Mouse (Mus musculus): ENCODE measurements around the gene Ocln.
"Not testable (repeated sequence)": the region's sequence is repeated elsewhere in the genome, so short reads cannot be mapped to it uniquely, and the experiment has no call there.

Gene Ocln

DNA sequence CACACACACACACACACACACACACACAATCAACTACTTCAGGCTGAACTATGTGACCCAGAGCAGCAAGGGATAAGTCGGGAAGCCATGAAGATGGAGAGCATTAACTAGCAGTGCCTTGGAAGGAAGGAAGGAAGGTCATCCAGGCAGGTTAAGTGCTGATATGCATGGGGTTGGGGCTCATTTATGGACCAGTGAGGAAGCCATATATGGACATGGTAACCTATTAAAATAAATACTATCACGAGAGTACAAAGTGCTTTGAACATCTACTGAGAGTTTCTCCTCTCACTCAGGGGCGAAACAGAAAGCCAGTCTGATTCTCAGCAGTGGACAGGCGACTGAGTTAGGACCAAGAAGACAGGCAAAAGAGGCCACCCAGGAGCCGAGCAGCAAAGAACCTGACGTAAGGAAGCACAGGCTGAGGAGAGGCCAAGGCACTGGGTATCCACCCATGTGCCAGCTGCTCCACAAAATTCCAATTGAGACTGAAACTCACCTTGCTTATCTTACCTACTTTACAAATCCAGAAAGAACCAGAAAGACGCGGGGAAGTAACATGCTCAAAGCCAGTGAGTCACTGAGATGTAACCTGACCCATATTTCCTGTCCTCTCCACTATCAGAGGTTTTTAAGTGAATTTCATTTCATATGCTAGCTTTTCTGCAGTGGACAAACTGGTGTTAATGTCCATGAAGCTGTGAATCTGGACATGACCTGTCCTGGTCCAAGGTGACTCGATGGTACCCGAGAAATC, 9.3 kb downstream of the Ocln start:
- DNase-seq (ENCODE audit: low spot score in 2 of 2): no peak

DNA sequence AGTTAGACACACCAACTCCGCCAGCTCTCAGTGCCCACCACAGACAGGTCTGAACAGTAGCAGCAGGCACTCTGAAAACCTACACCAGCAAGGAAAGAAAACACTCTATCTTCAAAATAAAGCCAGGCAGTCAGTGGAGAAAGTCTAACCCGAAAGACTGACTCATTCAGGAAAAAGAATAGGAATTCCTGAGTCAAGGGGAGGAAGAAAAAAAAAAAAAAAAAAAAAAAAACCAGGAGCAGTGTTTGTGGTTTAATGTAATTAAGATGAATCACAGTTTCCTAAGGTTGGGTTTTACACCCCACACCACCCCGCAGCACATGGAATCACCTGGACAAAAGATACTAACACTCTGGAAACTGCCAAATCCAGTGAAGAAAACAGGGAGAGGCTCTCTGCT, 16.4 kb downstream of the Ocln start:
- no peak for DNase-seq (ENCODE audit: low spot score in 2 of 2)

DNA sequence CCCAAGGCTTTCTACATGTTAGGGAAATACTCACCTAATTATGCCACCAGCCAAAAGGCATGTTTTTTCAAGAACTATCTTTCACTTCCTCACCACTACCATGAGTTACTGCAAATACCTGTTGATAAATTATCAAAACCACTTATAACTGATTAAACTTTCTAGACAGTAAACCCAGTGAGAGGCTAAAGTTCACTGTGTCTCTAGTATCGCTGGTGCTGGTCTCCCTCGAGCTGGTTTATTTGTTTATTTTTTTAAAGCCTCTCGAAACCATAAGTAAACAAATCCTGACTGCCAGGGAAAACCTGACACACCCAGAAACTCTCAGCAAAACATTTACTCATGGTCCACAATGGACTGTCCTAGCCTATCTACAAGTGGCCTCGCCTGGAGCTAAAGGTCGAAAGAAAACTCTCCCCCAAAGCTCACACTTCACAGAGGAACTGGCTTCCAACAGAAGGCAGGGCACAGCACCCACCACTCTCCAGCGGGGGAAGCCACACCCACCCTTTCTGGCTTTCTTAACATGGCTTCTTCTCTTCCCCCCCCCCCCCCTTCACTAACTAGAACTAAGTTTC, 19.6 kb downstream of the Ocln start:
- DNase-seq (ENCODE audit: low spot score in 2 of 2): no peak

DNA sequence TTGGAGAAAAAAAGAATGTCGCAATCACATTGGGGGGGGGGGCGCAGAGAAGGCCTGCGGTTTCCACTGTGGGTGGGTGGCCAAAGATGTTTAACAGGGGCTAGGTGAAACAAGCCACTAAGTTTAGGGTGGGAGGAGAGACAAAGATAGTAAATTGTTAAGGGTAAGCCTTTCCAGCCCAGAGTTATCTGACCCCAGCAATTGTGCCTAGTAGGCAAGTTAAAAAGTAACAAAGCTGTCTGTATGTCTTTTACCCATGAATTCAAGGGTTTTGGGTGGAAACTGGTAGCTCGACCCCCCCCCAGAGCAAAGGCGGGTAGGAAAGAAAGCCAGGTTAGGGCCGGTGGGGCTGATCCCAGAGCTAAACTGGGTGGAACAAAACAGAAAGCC, 25.9 kb downstream of the Ocln start:
- no peak for DNase-seq (ENCODE audit: low spot score in 2 of 2)

DNA sequence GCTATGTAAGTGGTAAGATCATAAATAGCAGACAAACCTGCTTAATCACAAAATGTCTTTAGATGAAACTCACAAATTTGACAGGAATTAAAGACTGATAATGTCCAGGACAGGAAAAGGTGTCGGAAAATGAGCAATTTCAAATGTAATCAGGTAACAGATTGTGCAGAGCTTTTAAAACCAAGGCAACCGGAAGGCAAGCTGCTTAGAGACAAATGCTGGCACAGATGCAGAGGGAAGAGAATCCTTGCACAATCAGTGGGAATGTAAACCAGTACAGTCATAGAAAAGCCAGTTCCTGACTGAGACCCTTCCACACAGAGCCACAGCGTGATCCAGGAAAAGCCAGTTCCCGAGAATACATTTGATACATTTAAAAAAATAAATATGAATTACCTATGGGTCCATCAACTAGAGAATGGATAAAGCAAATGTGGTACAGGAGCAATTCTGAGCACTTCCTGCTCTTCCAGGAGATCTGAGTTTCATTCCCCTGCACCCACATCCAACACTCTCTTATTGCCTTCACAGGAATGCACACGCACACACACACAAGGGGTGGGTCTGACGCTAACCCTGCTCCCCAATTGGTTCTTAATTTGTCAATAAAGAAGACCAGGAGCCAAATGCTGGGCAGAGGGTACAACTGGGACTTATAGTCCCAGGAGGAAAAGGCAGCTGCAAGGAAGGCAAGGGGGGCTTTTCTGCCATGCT, 26.4 kb downstream of the Ocln start:
- DNase-seq (ENCODE audit: low spot score in 2 of 2): peak in 1 of 2 experiments; percentile 6

DNA sequence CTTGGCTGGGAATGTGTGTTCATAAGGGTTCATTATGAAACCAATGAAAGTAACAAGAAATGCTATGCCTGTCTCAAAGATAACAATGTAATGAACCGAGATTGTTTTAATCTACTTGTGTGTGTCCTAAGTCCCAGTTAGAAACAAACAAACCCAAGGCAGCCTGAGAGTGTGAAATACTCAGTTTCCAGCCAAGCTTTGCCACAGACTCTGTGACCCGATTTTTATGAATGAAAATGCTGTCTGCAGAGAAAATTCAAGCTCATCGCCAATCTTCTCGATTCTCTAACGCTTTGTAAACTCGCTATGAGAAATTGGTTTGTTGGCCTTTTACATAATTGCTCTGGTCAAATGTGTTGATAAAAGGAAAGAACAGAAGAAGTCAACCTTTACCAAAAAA, 27.6 kb downstream of the Ocln start:
- DNase-seq (ENCODE audit: low spot score in 2 of 2): peak in 1 of 2 experiments; percentile 3

DNA sequence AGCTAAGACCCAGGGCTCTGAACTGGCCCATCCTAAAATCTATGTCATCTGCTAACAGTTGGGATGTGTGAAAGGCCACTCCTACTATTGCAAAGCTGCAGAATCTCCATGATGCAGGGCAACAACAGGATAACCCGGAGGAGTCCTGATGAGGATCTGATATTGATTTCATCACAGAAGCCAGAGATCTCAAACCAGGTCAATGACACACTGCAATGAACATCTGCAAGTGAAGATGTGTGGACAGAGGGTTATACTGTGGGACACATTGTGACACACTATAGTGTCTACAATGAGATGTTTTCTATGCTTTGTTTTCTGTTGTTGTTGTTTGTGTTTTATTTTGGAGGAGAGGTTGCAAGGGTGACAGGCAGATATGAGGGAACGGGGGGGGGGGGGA, 28.8 kb downstream of the Ocln start:
- no peak for DNase-seq (ENCODE audit: low spot score in 2 of 2)

DNA sequence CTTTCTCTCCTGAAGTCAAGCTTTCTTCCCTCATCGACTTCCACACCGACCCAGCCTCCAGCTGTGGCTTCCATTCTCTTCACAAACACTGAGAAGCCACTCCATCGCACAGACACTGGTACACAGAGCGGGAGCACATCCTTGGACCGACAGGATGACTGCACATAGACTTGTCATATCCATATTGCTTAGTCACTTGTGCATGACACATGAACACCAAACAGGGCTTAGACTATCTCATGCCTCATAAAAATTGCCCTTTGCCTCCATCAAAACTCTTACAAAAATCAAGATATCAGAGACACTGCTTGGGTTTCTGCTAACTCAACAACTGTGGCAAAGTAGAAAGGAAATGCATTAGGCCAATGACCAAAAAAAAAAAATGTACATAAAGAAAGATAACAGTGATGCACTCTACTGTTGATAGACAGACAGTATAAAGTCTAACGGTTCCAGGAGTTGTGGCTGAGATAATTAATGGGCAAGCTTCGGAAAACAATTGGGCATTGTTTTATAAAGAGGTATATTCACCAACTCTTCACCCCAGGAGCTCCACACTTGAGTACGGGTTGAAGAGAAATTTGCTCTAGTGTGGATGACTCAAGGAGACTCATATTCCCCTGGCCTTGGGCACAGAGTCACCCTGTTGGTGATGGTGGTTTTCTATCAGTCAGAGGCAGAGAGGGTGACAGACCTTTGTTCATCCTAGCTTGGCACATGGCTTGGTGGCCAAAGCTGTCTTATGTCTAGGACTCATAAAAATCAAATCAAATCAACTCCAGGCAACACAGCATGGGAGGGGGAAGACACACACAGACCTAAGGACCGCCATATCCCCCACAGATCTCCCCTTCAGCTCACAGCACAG, 30.6 kb downstream of the Ocln start:
- no peak for DNase-seq (ENCODE audit: low spot score in 2 of 2)

DNA sequence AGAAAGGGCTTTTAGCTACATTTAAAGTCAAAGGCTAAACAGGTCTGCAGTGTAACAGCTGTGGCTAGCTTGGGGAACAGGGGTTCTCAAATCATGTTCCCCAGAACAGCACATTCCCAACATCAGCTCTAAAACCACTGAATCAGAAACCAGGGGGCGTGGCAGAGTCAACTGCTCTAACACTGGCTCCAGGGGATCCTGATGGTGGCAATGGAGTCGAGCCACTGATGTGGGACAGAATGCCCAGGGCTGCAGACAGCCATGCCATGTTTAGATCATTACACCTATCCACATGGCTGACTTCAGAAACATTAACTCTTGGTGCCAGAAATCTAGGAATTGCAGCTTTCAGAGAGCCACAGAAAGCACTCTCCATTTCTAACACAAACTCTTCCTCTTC, 33.4 kb downstream of the Ocln start:
- DNase-seq (ENCODE audit: low spot score in 2 of 2): no peak

DNA sequence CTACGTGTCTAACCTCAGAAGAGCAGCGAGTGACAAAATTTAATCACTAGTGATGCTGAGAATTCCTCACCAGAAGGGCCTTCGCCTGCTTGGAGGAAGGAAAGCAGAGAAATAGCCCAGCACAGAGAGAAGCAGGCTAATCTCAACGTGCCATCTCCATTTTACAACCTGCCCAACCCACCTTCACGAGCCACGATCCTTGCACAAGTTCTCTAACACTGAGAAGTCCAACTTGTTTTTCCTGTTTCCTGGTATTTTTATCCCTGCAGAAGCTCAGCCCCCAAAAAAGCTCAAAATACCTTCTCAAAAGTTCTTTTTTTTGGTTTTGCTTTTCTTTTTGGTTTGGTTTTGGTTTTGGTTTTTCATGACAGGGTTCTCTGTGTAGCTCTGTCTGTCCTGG, 34.3 kb downstream of the Ocln start:
- no peak for DNase-seq (ENCODE audit: low spot score in 2 of 2)

DNA sequence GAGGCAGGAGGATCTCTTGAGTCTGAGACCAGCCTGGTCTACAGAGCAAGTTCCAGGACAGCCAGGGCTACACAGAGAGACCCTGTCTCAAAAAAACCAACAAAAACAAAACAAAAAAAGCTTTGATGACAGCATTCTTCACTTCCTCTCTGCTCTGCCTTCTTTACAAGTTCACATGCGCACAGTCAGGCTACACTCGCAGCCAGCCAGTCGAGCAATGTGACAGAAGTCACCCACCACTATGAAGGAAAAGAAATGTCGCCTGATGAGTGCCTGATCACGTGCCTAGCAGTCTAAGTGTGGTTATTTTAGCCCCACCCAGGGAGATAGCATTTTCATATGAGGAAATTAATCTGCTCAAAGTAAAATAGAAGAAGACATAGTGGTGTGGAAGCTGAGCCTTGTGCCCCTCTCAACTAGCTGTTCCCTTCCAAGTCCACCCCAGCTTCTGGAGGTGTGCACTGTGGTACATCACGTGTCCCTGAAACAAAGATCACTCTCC, 34.8 kb downstream of the Ocln start:
- no peak for DNase-seq (ENCODE audit: low spot score in 2 of 2)

DNA sequence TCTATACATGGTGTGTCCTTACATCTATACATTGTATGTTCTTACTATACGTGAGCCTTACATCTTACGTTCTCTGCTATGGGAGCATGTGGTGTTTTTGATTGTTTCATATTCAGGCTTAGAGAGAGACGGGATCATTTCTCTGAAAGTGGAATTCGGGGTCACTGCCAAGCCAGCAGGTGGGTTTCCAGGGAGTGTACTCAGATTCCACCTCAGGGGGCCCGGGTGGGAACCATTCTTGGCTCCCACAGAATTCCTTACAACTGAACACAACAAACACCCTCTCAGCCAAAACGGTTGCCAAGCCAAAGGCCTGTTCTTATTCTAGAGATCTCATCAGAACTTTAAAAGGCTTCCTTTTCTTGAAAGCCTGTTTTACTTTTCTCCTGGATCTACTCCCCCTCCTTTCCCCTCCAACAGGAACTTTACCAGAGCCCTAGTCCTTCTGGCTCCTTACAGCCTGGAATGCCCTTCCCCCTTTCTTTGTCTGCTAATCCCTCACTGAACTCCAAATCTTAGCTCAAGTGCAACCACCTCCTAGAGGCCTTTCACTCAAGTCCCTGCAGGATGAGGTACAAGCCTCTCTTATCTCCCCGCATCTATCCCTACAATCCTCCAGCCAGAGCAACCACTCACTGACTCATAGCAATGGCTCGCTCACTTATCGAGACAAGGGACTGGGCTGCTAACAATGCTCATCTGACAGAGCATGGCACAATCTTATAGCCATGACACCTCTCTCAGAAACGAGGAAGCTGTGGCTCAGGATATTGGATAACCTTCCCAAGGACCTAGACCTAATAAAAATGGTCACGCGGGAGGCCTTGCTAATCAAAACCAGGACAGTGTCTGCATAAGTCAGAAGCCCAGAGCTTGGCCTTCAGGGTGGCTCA, 36.1 kb downstream of the Ocln start:
- no peak for DNase-seq (ENCODE audit: low spot score in 2 of 2)

DNA sequence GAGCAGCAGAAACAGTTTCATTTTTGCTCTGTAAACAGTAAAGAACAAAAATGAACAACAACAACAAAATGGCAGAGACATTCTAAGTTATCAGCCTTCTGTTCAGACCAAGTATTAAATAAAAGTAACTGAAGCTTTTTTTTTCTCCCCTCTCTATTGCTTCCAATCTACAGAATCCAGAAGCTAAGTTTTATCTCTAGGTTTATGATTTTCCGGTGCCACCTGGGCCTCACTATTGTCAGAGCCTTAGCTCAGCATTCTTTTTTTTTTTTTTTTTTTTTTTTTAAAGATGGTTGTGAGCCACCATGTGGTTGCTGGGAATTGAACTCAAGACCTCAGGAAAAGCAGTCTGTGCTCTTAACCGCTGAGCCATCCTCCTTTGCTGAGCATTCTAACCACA, 39.7 kb downstream of the Ocln start:
- DNase-seq (ENCODE audit: low spot score in 2 of 2): no peak

DNA sequence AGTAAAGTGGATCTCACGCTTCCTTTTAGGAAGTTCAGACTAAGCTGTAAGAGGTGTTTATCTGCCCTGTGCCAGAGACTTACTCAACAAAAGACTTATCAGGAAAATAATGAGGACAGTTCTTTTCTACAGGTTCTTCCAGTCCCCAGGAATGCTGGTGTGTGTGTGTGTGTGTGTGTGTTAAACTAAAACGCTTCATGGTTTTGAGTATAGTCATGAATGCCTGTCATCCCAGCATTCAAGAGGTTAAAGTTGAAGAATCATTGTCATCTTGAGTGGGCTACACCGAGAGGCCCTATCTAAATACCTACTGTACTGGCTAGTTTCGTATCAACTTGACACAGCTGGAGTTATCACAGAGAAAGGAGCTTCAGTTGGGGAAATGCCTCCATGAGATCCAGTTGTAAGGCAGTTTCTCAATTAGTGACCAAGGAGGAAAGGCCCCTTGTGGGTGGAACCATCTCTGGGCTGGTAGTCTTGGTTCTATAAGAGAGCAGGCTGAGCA, 40.6 kb downstream of the Ocln start:
- DNase-seq (ENCODE audit: low spot score in 2 of 2): no peak

DNA sequence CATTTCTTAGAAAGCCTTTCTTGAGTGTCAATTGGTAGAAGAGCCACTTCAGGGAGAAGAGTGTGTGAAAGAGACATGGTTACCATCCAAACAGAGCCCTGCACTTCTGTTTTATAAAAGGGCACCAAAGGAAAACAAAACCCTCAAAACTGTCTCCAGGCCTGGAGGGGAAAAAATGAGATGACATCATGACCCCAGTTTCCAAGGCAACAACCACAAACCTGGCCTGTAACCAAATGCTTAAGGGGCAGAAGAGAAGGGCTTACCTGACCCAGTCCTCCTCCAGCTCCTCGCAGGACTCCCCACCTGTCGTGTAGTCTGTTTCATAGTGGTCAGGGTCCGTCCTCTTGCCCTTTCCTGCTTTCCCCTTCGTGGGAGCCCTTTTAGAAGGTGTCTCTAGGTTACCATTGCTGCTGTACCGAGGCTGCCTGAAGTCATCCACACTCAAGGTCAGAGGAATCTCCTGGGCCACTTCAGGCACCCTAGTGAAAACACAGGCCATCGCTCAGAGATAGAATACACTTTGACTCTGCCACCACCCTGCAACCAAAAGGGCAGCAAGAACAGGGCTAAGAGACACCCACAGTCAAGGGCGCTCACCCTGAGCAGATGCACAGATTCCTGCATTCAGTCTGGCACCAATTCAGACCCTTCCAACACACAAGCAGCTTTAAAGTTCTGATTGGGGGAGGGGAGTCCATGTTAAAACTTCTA, 41.2 kb downstream of the Ocln start:
- no peak for DNase-seq (ENCODE audit: low spot score in 2 of 2)

DNA sequence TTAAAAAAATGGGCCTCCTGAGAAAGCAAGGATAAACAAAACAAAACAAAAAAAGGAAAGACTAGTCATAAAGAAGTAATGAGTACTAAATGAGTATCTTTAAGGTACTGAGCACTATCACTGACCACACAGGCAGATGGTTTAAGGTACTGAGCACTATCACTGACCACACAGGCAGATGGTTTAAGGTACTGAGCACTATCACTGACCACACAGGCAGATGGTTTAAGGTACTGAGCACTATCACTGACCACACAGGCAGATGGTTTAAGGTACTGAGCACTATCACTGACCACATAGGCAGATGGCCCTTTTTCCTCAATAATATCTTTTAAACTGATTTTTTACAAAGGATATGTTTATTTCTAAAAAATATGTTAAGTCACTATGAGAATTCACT, 52.9 kb downstream of the Ocln start:
- not testable (repeated sequence) for DNase-seq (ENCODE audit: low spot score in 2 of 2)

DNA sequence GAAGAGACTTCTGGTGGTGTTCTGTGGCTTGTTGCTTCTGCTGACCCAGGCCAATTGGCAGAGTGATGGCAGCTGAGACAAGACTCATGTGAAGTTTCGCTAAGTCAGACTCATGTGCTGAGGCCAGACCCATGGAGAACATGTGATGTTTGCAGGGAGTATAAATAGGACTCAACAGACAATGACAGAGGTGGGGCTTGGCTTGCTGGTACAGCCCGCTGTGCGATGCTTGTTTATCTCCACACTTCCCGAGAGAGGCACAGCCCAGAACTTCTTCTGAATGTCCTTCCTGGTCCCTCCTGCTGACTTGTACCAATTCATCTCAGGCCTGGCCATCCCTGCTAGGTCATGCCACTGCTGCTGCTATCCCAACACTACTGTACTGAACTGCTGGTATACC, 57.2 kb downstream of the Ocln start:
- no peak for DNase-seq (ENCODE audit: low spot score in 2 of 2)

DNA sequence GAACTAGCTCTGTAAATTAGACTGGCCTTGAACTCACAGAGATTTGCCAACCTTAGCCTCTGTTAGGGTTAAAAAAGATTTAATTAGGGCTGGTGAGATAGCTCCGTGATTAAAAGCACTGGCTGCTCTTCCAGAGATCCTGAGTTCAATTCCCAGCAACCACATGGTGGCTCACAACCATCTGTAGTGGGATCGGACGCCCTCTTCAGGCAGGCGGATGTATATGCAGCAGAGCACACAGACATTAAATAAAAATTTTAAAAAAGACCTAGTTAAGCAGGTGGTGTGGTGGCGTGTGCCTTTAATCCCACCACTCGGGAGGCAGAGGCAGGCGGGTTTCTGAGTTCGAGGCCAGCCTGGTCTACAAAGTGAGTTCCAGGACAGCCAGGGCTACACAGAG, 58.1 kb downstream of the Ocln start:
- DNase-seq (ENCODE audit: low spot score in 2 of 2): not testable (repeated sequence)

DNA sequence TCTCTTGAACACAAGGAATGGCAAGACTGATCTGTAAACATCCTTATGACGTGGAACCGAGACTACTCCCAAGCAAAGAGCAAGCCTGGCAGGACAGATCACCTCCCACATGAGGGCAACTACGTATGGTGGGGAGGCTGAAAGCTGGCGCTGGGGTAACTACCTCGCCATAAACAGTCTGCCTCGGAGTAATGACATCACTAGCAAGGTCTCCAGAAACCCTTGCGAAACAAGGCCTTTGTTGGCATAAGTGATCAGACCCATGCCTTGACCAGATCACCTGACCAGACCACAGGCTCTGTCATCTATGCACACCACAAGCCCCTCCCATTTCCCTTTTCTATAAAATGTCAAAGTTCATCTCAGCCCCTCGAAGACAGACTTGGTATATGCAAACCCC, 59.2 kb downstream of the Ocln start:
- DNase-seq (ENCODE audit: low spot score in 2 of 2): no peak

All from frontal cortex, postnatal 36 days (tissue).